Mouse (Mus musculus) neural tube, embryonic 11.5 days (tissue): ENCODE data around the gene Kcnj9. TPM values are rescaled to one million over a fixed set of nuclear protein-coding genes. Genes with fewer than 3 reads are reported as not detected.

ENCODE experiments used
- ATAC-seq: fragments of 200-750 bp; cut with Nextera tagmentation; 2 replicates; pipeline ENCODE4 v1.8.0; 2017; ENCODE audit warnings: moderate number of reproducible peaks, mild to moderate bottlenecking, moderate TSS enrichment, moderate library complexity; ENCODE audit not compliant: insufficient read depth, low FRiP score, low TSS enrichment
- DNase-seq: peaks from one replicate; pipeline ENCODE4 v3.0.0-alpha.2; 2015; ENCODE audit warnings: low spot score
- H3K27ac ChIP-seq: fragments of 300-500 bp; sonication (generic); 2 replicates; pipeline ENCODE4 v1.5.1; 2014; ENCODE audit warnings: low read depth, mild to moderate bottlenecking, low read length
- H3K27me3 ChIP-seq: fragments of 300-500 bp; sonication (generic); 2 replicates; pipeline ENCODE4 v1.6.1; 2014; ENCODE audit warnings: mild to moderate bottlenecking, low read length, mixed read lengths; ENCODE audit not compliant: control insufficient read depth, insufficient read depth
- H3K36me3 ChIP-seq: fragments of 300-500 bp; sonication (generic); 2 replicates; pipeline ENCODE4 v1.6.1; 2014; ENCODE audit warnings: mild to moderate bottlenecking, low read length, moderate library complexity, mixed read lengths; ENCODE audit not compliant: control insufficient read depth, insufficient read depth
- H3K4me1 ChIP-seq: fragments of 300-500 bp; sonication (generic); 2 replicates; pipeline ENCODE4 v1.6.1; 2014; ENCODE audit warnings: low read length, mixed read lengths; ENCODE audit not compliant: control insufficient read depth, insufficient read depth
- H3K4me2 ChIP-seq: fragments of 300-500 bp; sonication (generic); 2 replicates; pipeline ENCODE4 v1.6.1; 2014; ENCODE audit warnings: low read depth, mild to moderate bottlenecking, moderate library complexity
- H3K4me3 ChIP-seq: fragments of 300-500 bp; sonication (generic); 2 replicates; pipeline ENCODE4 v1.5.1; 2014; ENCODE audit warnings: low read depth, low read length
- H3K9ac ChIP-seq: fragments of 300-500 bp; sonication (generic); 2 replicates; pipeline ENCODE4 v1.6.1; 2014; ENCODE audit warnings: mild to moderate bottlenecking, low read length
- H3K9me3 ChIP-seq: fragments of 300-500 bp; sonication (generic); 2 replicates; pipeline ENCODE4 v1.6.1; 2016; ENCODE audit warnings: low read length; ENCODE audit not compliant: control insufficient read depth
- WGBS: fragments of 180-500 bp; shearing (Covaris S2); extraction: QIAGEN DNeasy Blood & Tissue Kit; methylation state at CpG from one replicate; pipeline ENCODE4 v1.1.7; 2014; 5-methylcytosine and 5-hydroxymethylcytosine counted together
- polyA plus RNA-seq: library from polyadenylated mRNA; unstranded; fragments of >200 nt; fragmentation: Nextera tagmentation; extraction: Ambion mirVana; gene quantifications from 2 replicates; pipeline ENCODE4 v1.2.1, GENCODE M21; 2014

Kcnj9 gene
- polyA plus RNA-seq, 1 experiment from 2014 or later = 0.84 TPM

- DNase-seq (no peak), ATAC-seq (no peak)
- WGBS = 84% methylated on average over 10 of the region's 10 CpGs
- H3K4me3 ChIP-seq = no peak overlapping the region
- no peak overlapping the region for H3K9ac ChIP-seq
- H3K27me3 ChIP-seq = no peaks in the 10 kb centered on the region
- no peaks in the 10 kb centered on the region for H3K4me1 ChIP-seq
- no peak overlapping the region for H3K4me2 ChIP-seq
- no peaks in the 10 kb centered on the region for H3K9me3 ChIP-seq
- no peaks in the 10 kb centered on the region for H3K36me3 ChIP-seq
- no peak overlapping the region for H3K27ac ChIP-seq
These were observed 47.4 kb downstream of the Kcnj9 start for GRCm38 (mm10) chr1:172281522-172282254.

- Histone ChIP-seq H3K9ac (no peak overlapping the region), H3K36me3 (no peaks in the 10 kb centered on the region), H3K9me3 (no peaks in the 10 kb centered on the region), H3K4me1 (no peaks in the 10 kb centered on the region), H3K27ac (no peak overlapping the region), H3K27me3 (no peaks in the 10 kb centered on the region), H3K4me3 (no peak overlapping the region), H3K4me2 (no peak overlapping the region)
- ATAC-seq (no peak), DNase-seq (no peak)
- 84% methylated on average over 16 of the region's 16 CpGs for WGBS
These were observed 49.2 kb downstream of the Kcnj9 start for GRCm38 (mm10) chr1:172279768-172280509.

- H3K27ac ChIP-seq = no peak overlapping the region
- H3K36me3 ChIP-seq = no peaks in the 10 kb centered on the region
- no peaks in the 10 kb centered on the region for H3K4me1 ChIP-seq
- no peaks in the 10 kb centered on the region for H3K27me3 ChIP-seq
- ATAC-seq (no peak), DNase-seq (no peak)
- no peak overlapping the region for H3K9ac ChIP-seq
- 94% methylated on average over 13 of the region's 13 CpGs for WGBS
- no peak overlapping the region for H3K4me2 ChIP-seq
- H3K4me3 ChIP-seq = no peak overlapping the region
- no peaks in the 10 kb centered on the region for H3K9me3 ChIP-seq
These were observed 50.8 kb downstream of the Kcnj9 start for GRCm38 (mm10) chr1:172278328-172278727.

- 81% methylated on average over 3 of the region's 3 CpGs for WGBS
These were observed 51.9 kb downstream of the Kcnj9 start for GRCm38 (mm10) chr1:172277172-172277571.

GRCm38 (mm10) chr1:172274547-172274946, 54.6 kb downstream of the Kcnj9 start:
- no peaks in the 10 kb centered on the region for H3K9me3 ChIP-seq
- H3K27ac ChIP-seq = no peak overlapping the region
- ATAC-seq (no peak), DNase-seq (no peak)
- WGBS = 75% methylated on average over 5 of the region's 5 CpGs
- H3K4me2 ChIP-seq = no peak overlapping the region
- H3K9ac ChIP-seq = no peak overlapping the region
- H3K36me3 ChIP-seq = no peaks in the 10 kb centered on the region
- no peaks in the 10 kb centered on the region for H3K27me3 ChIP-seq
- H3K4me3 ChIP-seq = no peak overlapping the region
- no peaks in the 10 kb centered on the region; the same call in 1 of the 2 replicates for H3K4me1 ChIP-seq

More at GRCm38 (mm10) chr1:172277172-172277571, 51.9 kb downstream of the Kcnj9 start:
- H3K27me3 ChIP-seq = no peaks in the 10 kb centered on the region
- H3K9ac ChIP-seq = no peak overlapping the region
- no peak overlapping the region for H3K27ac ChIP-seq
- H3K36me3 ChIP-seq = no peaks in the 10 kb centered on the region
- ATAC-seq = no peak
- H3K4me2 ChIP-seq = no peak overlapping the region
- DNase-seq = no peak
- H3K4me3 ChIP-seq = no peak overlapping the region
- no peaks in the 10 kb centered on the region for H3K4me1 ChIP-seq
- no peaks in the 10 kb centered on the region for H3K9me3 ChIP-seq

- WGBS = 63% methylated on average over 5 of the region's 5 CpGs
- H3K36me3 ChIP-seq = no peaks in the 10 kb centered on the region
- H3K4me3 ChIP-seq = no peak overlapping the region
- H3K9ac ChIP-seq = no peak overlapping the region
- H3K4me1 ChIP-seq = no peaks in the 10 kb centered on the region; the same call in 1 of the 2 replicates
- no peak overlapping the region for H3K4me2 ChIP-seq
- H3K9me3 ChIP-seq = no peaks in the 10 kb centered on the region
- H3K27me3 ChIP-seq = no peaks in the 10 kb centered on the region
- ATAC-seq (no peak), DNase-seq (no peak)
- H3K27ac ChIP-seq = no peak overlapping the region
These were observed 55.0 kb downstream of the Kcnj9 start for GRCm38 (mm10) chr1:172274116-172274515.

- 88% methylated on average over 6 of the region's 6 CpGs for WGBS
- Histone ChIP-seq H3K27ac (no peak overlapping the region), H3K4me2 (no peak overlapping the region), H3K9me3 (no peaks in the 10 kb centered on the region), H3K4me3 (no peak overlapping the region), H3K36me3 (no peaks in the 10 kb centered on the region), H3K9ac (no peak overlapping the region), H3K27me3 (no peaks in the 10 kb centered on the region), H3K4me1 (no peaks in the 10 kb centered on the region; the same call in 1 of the 2 replicates)
- DNase-seq (no peak), ATAC-seq (no peak)
These were observed 55.7 kb downstream of the Kcnj9 start for GRCm38 (mm10) chr1:172273386-172273785.

GRCm38 (mm10) chr1:172271765-172272164, 57.4 kb downstream of the Kcnj9 start:
- WGBS = 55% methylated on average over 10 of the region's 10 CpGs
- Histone ChIP-seq H3K27me3 (no peaks in the 10 kb centered on the region), H3K27ac (no peak overlapping the region), H3K9me3 (no peaks in the 10 kb centered on the region), H3K36me3 (no peaks in the 10 kb centered on the region), H3K9ac (no peak overlapping the region), H3K4me3 (no peak overlapping the region), H3K4me2 (no peak overlapping the region), H3K4me1 (no peaks in the 10 kb centered on the region; the same call in 1 of the 2 replicates)
- no peak for DNase-seq
- ATAC-seq = peak; percentile 75
